Mouse (Mus musculus) lung, postnatal 0 days (tissue): ENCODE measurements at regions not wholly inside any gene's neighbourhood (a gene's known extent, or its start where the extent isn't known, plus 50 kb on each side); places are given as distances from the start of the nearest gene placed in this dataset.

Source experiments
- ATAC-seq: fragments of 200-750 bp; cut with Nextera tagmentation; 2 replicates; pipeline ENCODE4 v1.8.0; 2017; ENCODE audit warnings: moderate library complexity
- DNase-seq: peaks from one replicate; pipeline ENCODE4 v3.0.0-alpha.2; 2016; ENCODE audit warnings: low spot score
- H3K27ac ChIP-seq: fragments of 300-500 bp; sonication (generic); 2 replicates; pipeline ENCODE4 v1.5.1; 2014; ENCODE audit warnings: antibody characterized with exemption, mild to moderate bottlenecking, low read length, mixed read lengths
- H3K27me3 ChIP-seq: fragments of 300-500 bp; sonication (generic); replicated peaks from 2 replicates; pipeline ENCODE4 v1.6.1; 2014; ENCODE audit warnings: low read length, mixed read lengths; ENCODE audit not compliant: insufficient read depth
- H3K36me3 ChIP-seq: fragments of 300-500 bp; sonication (generic); 2 replicates; pipeline ENCODE4 v1.6.1; 2014; ENCODE audit warnings: low read length, mixed read lengths; ENCODE audit not compliant: insufficient read depth
- H3K4me1 ChIP-seq: fragments of 300-500 bp; sonication (generic); 2 replicates; pipeline ENCODE4 v1.6.1; 2014; ENCODE audit warnings: antibody characterized with exemption, low read depth, low read length, mixed read lengths; ENCODE audit not compliant: insufficient read depth
- H3K4me2 ChIP-seq: fragments of 300-500 bp; sonication (generic); replicated peaks from 2 replicates; pipeline ENCODE4 v1.6.1; 2014; ENCODE audit warnings: low read depth, mild to moderate bottlenecking, low read length, moderate library complexity, mixed read lengths
- H3K4me3 ChIP-seq: fragments of 300-500 bp; sonication (generic); 2 replicates; pipeline ENCODE4 v1.5.1; 2014; ENCODE audit warnings: low read depth, low read length
- H3K9ac ChIP-seq: fragments of 300-500 bp; sonication (generic); replicated peaks from 2 replicates; pipeline ENCODE4 v1.6.1; 2014; ENCODE audit warnings: low read depth, mild to moderate bottlenecking
- H3K9me3 ChIP-seq: fragments of 300-500 bp; sonication (generic); 2 replicates; pipeline ENCODE4 v1.6.1; 2016; ENCODE audit warnings: low read length, mixed read lengths
- CTCF ChIP-seq: IDR thresholded peaks from 2 replicates; pipeline ENCODE4 v1.5.1; 2016; ENCODE audit warnings: antibody characterized with exemption, mild to moderate bottlenecking
- EP300 ChIP-seq: IDR thresholded peaks from 2 replicates; pipeline ENCODE4 v1.6.1; 2016; ENCODE audit warnings: antibody characterized with exemption, mild to moderate bottlenecking, control low read depth
- WGBS: fragments of 180-500 bp; shearing (Covaris S2); extraction: QIAGEN DNeasy Blood & Tissue Kit; methylation state at CpG from one replicate; pipeline ENCODE4 v1.1.7; 2014; 5-methylcytosine and 5-hydroxymethylcytosine counted together

DNA sequence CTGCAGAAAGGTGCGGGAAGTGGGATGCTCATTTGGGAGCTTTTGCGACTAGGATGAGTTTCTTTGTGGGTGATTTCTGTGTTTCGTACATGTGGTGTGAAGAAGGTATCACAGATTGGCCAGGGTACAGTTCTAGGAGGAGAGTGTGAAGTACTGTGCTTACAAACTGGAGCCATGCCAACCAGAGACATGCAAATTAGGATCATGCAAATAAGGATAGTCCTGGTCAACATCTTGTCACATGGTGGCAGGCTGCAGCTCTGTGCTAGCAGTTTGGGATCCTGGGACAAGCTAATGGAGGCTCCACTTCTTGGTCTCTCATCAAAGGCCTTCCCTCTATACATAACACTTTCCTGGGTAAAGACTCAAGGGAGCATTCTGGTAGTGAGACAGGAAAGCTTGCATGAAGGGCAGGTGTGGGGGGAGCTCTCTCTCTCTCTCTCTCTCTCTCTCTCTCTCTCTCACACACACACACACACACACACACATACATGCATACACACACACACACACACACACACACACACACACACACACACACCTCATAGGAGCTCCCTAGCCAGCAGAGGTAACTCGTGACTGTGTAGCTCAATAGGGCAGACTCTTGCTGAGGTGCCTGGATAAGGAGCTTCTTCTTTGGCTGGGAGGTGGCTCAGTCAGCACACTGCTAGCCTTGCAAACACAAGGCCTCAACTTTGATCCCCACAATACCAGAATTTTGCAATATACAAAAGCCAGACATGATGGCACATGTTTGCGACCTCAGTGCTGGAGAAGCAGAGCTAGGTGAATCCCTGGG, 177.1 kb upstream of the Ctnnb1 start:
- H3K27ac ChIP-seq: no peak overlapping the region
- whole genome bisulfite sequencing: 76% methylated on average over 5 of the region's 5 CpGs
- no peak overlapping the region for H3K4me2 ChIP-seq
- DNase-seq: peak; percentile 44
- H3K4me1 ChIP-seq: peaks cover 5% of the 10 kb centered on the region; the same call in 1 of the 2 replicates
- no peaks in the 10 kb centered on the region for H3K36me3 ChIP-seq
- no peaks in the 10 kb centered on the region for H3K27me3 ChIP-seq
- TF ChIP-seq EP300 (no peak), CTCF (no peak)
- peak; percentile 39; the same call in 1 of the 2 replicates for ATAC-seq
- no peak overlapping the region for H3K4me3 ChIP-seq
- no peak overlapping the region for H3K9ac ChIP-seq
- H3K9me3 ChIP-seq: no peaks in the 10 kb centered on the region

- Histone ChIP-seq H3K9me3 (no peaks in the 10 kb centered on the region), H3K27me3 (no peaks in the 10 kb centered on the region), H3K4me3 (no peak overlapping the region), H3K9ac (no peak overlapping the region), H3K4me2 (no peak overlapping the region), H3K36me3 (no peaks in the 10 kb centered on the region), H3K4me1 (peaks cover 10% of the 10 kb centered on the region; the same call in 1 of the 2 replicates), H3K27ac (no peak overlapping the region)
- no peak for TF ChIP-seq EP300
- TF ChIP-seq CTCF: no peak
- no peak for DNase-seq
- no peak for ATAC-seq
Measured at GRCm38 (mm10) chr9:120754151-120754550, 174.9 kb upstream of the Ctnnb1 start.

DNA sequence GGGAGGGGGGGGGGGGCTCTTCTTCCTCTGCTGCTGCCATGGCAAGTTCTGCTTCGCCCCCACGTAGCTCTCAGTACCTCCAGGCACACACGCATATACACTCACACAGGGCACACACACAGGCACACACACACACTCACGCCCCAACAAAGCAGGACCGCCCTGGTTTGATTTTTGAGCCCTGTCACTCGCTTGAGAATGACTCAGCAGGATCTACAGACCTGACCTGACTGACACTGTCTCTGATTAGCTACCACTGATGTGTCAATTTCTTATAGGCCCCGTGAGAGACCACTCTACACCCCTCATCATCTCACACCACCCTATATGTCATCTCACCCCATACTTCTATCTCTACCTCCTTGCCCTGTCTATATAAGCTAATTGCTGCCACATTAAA, 173.5 kb upstream of the Ctnnb1 start:
- Histone ChIP-seq H3K4me3 (no peak overlapping the region), H3K4me2 (no peak overlapping the region), H3K9me3 (no peaks in the 10 kb centered on the region), H3K27ac (no peak overlapping the region), H3K36me3 (no peaks in the 10 kb centered on the region), H3K9ac (no peak overlapping the region), H3K4me1 (peaks cover 15% of the 10 kb centered on the region), H3K27me3 (no peaks in the 10 kb centered on the region)
- WGBS: 86% methylated on average over 7 of the region's 7 CpGs
- ATAC-seq (no peak), DNase-seq (no peak)
- TF ChIP-seq CTCF (no peak), EP300 (no peak)

DNA sequence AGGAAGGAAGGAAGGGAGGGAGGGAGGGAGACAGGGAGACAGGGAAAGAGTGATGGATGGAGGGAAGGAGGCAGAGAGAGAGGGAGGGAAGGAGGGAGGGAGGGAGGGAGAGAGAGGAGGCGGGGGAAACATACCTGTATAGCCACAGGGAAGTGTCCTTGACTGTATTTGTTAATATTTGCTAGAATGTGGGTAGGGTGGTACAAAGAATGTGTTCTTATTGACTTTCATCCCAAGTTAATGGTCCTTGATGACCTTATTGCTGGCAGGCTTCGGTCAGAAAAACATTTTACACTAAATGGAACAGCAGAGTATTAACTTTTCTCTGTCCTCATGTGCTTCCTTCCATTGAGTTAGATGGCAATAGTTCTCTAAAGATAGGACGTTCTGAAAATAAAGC, 171.0 kb upstream of the Ctnnb1 start:
- peak; percentile 94 for ATAC-seq
- WGBS: 56% methylated on average over 3 of the region's 3 CpGs
- Histone ChIP-seq H3K4me1 (peaks cover 9% of the 10 kb centered on the region), H3K27ac (peak overlapping the region; percentile 66), H3K9ac (no peak overlapping the region), H3K4me3 (no peak overlapping the region), H3K27me3 (no peaks in the 10 kb centered on the region), H3K9me3 (no peaks in the 10 kb centered on the region), H3K4me2 (no peak overlapping the region), H3K36me3 (no peaks in the 10 kb centered on the region)
- TF ChIP-seq CTCF (no peak), EP300 (peak; percentile 96)
- DNase-seq: peak; percentile 90

GRCm38 (mm10) chr9:120758632-120759031, 170.4 kb upstream of the Ctnnb1 start:
- Histone ChIP-seq H3K36me3 (no peaks in the 10 kb centered on the region), H3K9me3 (no peaks in the 10 kb centered on the region), H3K4me1 (peaks cover 9% of the 10 kb centered on the region), H3K27ac (peak overlapping the region; percentile 66), H3K27me3 (no peaks in the 10 kb centered on the region), H3K4me2 (no peak overlapping the region), H3K9ac (no peak overlapping the region), H3K4me3 (no peak overlapping the region)
- WGBS: 56% methylated on average over 1 of the region's 1 CpGs
- no peak for ATAC-seq
- no peak for DNase-seq
- TF ChIP-seq EP300: no peak
- TF ChIP-seq CTCF: no peak

- Histone ChIP-seq H3K9me3 (no peaks in the 10 kb centered on the region), H3K9ac (no peak overlapping the region), H3K27ac (0 out of 2 replicates have a peak overlapping the region, but pooled peaks have one; percentile 12), H3K27me3 (no peaks in the 10 kb centered on the region), H3K4me2 (no peak overlapping the region), H3K4me3 (no peak overlapping the region), H3K36me3 (no peaks in the 10 kb centered on the region), H3K4me1 (peaks cover 9% of the 10 kb centered on the region)
- DNase-seq (no peak), ATAC-seq (no peak)
- 57% methylated on average over 5 of the region's 5 CpGs for WGBS
- no peak for TF ChIP-seq EP300
- no peak for TF ChIP-seq CTCF
Measured at GRCm38 (mm10) chr9:120759771-120760170, 169.2 kb upstream of the Ctnnb1 start.

GRCm38 (mm10) chr9:120763802-120764201, 165.2 kb upstream of the Ctnnb1 start:
- Histone ChIP-seq H3K4me1 (peaks cover 8% of the 10 kb centered on the region), H3K4me2 (no peak overlapping the region), H3K4me3 (no peak overlapping the region), H3K9ac (no peak overlapping the region), H3K36me3 (no peaks in the 10 kb centered on the region), H3K27me3 (no peaks in the 10 kb centered on the region), H3K9me3 (no peaks in the 10 kb centered on the region), H3K27ac (0 out of 2 replicates have a peak overlapping the region, but pooled peaks have one; percentile 71)
- WGBS: 62% methylated on average over 2 of the region's 2 CpGs
- TF ChIP-seq EP300 (no peak), CTCF (no peak)
- no peak for DNase-seq
- ATAC-seq: no peak
